In genomic region chr1:133314364-133314763, GRCm38 (mm10) we compare ENCODE assay signal across 9 mouse cellular contexts. TPM values are rescaled to one million over a fixed set of nuclear protein-coding genes. Genes with fewer than 3 reads are reported as not detected.
DNase-seq lines count a peak whose midpoint lies in the region; ATAC-seq and TF ChIP-seq lines count a peak whose summit lies in the region.
"Had no signal": no experiment of that assay in that cellular context is flagged by ENCODE, and none has a peak within 500 bp of the region (broad histone marks: within the 10 kb centered on the region; RNA-seq: fewer than 3 reads in every experiment).

No protein-coding gene starts in this region.

- H3K27ac ChIP-seq in forebrain, embryonic 11.5 days (ENCODE audit: low read depth, low read length): no peak overlapping the region
- H3K27ac ChIP-seq in forebrain, embryonic 15.5 days (replicated peaks): no peak overlapping the region
- H3K27ac ChIP-seq in midbrain, embryonic 11.5 days (ENCODE audit: low read depth, low read length): no peak overlapping the region
- H3K27ac ChIP-seq in midbrain, embryonic 15.5 days: no peak overlapping the region
- no peak overlapping the region for H3K27ac ChIP-seq in lung, postnatal 0 days (ENCODE audit: low read length)

- no peak for TF ChIP-seq EP300 in lung, postnatal 0 days (IDR thresholded peaks at IDR 0.05)

- no peak overlapping the region for H3K4me2 ChIP-seq in forebrain, embryonic 11.5 days (ENCODE audit: low read depth, low read length, severe bottlenecking)
- no peak overlapping the region for H3K4me2 ChIP-seq in forebrain, embryonic 15.5 days (replicated peaks)
- H3K4me2 ChIP-seq in midbrain, embryonic 11.5 days: no peak overlapping the region
- no peak overlapping the region for H3K4me2 ChIP-seq in midbrain, embryonic 15.5 days
- no peak overlapping the region for H3K4me2 ChIP-seq in lung, postnatal 0 days (replicated peaks; ENCODE audit: low read depth, low read length)

- ATAC-seq in forebrain, embryonic 11.5 days (replicated peaks; ENCODE audit: low FRiP score): no peak
- no peak for ATAC-seq in forebrain, embryonic 15.5 days (replicated peaks)
- ATAC-seq in midbrain, embryonic 11.5 days (ENCODE audit: low FRiP score): peak; percentile 50; the same call in 1 of the 2 replicates
- ATAC-seq in midbrain, embryonic 15.5 days (replicated peaks): no peak
- ATAC-seq in lung, postnatal 0 days: peak; percentile 27; the same call in 1 of the 2 replicates

- H3K36me3 ChIP-seq in forebrain, embryonic 11.5 days (ENCODE audit: control insufficient read depth, insufficient read depth, low read length): no peaks in the 10 kb centered on the region
- no peaks in the 10 kb centered on the region for H3K36me3 ChIP-seq in forebrain, embryonic 15.5 days
- no peaks in the 10 kb centered on the region for H3K36me3 ChIP-seq in midbrain, embryonic 11.5 days (ENCODE audit: control insufficient read depth, insufficient read depth, low read length)
- H3K36me3 ChIP-seq in midbrain, embryonic 15.5 days (replicated peaks): no peaks in the 10 kb centered on the region
- no peaks in the 10 kb centered on the region for H3K36me3 ChIP-seq in lung, postnatal 0 days (ENCODE audit: insufficient read depth, low read length)

- H3K9ac ChIP-seq in forebrain, embryonic 11.5 days (ENCODE audit: low read length): no peak overlapping the region
- no peak overlapping the region for H3K9ac ChIP-seq in forebrain, embryonic 15.5 days (replicated peaks)
- H3K9ac ChIP-seq in midbrain, embryonic 11.5 days (ENCODE audit: low read length): no peak overlapping the region; the same call in 1 of the 2 replicates
- H3K9ac ChIP-seq in midbrain, embryonic 15.5 days: no peak overlapping the region
- no peak overlapping the region for H3K9ac ChIP-seq in lung, postnatal 0 days (replicated peaks; ENCODE audit: low read depth)

- WGBS in forebrain, embryonic 11.5 days: 23% methylated on average over 8 of the region's 8 CpGs
- WGBS in forebrain, embryonic 15.5 days: 22% methylated on average over 8 of the region's 8 CpGs
- WGBS in midbrain, embryonic 11.5 days: 22% methylated on average over 8 of the region's 8 CpGs
- 28% methylated on average over 8 of the region's 8 CpGs for WGBS in midbrain, embryonic 15.5 days
- 30% methylated on average over 8 of the region's 8 CpGs for WGBS in lung, postnatal 0 days

- peak; percentile 79 for DNase-seq in forebrain, embryonic 11.5 days (ENCODE audit: low spot score)
- DNase-seq in midbrain, embryonic 11.5 days (ENCODE audit: low spot score, missing footprints): peak; percentile 92
- peak; percentile 45 for DNase-seq in adrenal gland, adult 8-10 months
- peak; percentile 65 for DNase-seq in gastrocnemius, postnatal 10 days
- DNase-seq in lung, postnatal 0 days (ENCODE audit: low spot score): peak; percentile 73
- peak; percentile 34 for DNase-seq in thymus, postnatal 0 days (ENCODE audit: low spot score)

- no peaks in the 10 kb centered on the region for H3K27me3 ChIP-seq in forebrain, embryonic 11.5 days (ENCODE audit: control insufficient read depth, insufficient read depth, low read length)
- H3K27me3 ChIP-seq in forebrain, embryonic 15.5 days: no peaks in the 10 kb centered on the region; the same call in 1 of the 2 replicates
- H3K27me3 ChIP-seq in midbrain, embryonic 11.5 days (ENCODE audit: control insufficient read depth, insufficient read depth, low read length): no peaks in the 10 kb centered on the region
- H3K27me3 ChIP-seq in midbrain, embryonic 15.5 days (replicated peaks): no peaks in the 10 kb centered on the region
- H3K27me3 ChIP-seq in lung, postnatal 0 days (replicated peaks; ENCODE audit: insufficient read depth, low read length): no peaks in the 10 kb centered on the region

- no peak overlapping the region for H3K4me3 ChIP-seq in forebrain, embryonic 11.5 days (ENCODE audit: low read depth, low read length)
- H3K4me3 ChIP-seq in forebrain, embryonic 15.5 days: no peak overlapping the region
- H3K4me3 ChIP-seq in midbrain, embryonic 11.5 days (ENCODE audit: low read depth, low read length): no peak overlapping the region
- no peak overlapping the region for H3K4me3 ChIP-seq in midbrain, embryonic 15.5 days
- H3K4me3 ChIP-seq in lung, postnatal 0 days (ENCODE audit: low read depth, low read length): no peak overlapping the region

- H3K9me3 ChIP-seq in forebrain, embryonic 11.5 days (ENCODE audit: control insufficient read depth, low read length): no peaks in the 10 kb centered on the region
- H3K9me3 ChIP-seq in forebrain, embryonic 15.5 days: no peaks in the 10 kb centered on the region
- H3K9me3 ChIP-seq in midbrain, embryonic 11.5 days (ENCODE audit: control insufficient read depth, low read length): no peaks in the 10 kb centered on the region
- no peaks in the 10 kb centered on the region for H3K9me3 ChIP-seq in midbrain, embryonic 15.5 days
- H3K9me3 ChIP-seq in lung, postnatal 0 days (ENCODE audit: low read length): no peaks in the 10 kb centered on the region

- peak; percentile 86 for TF ChIP-seq CTCF in lung, postnatal 0 days (IDR thresholded peaks at IDR 0.05)

- peaks cover 1% of the 10 kb centered on the region; the same call in 1 of the 2 replicates for H3K4me1 ChIP-seq in forebrain, embryonic 11.5 days (replicated peaks; ENCODE audit: control insufficient read depth, insufficient read depth, low read length)
- peaks cover 14% of the 10 kb centered on the region for H3K4me1 ChIP-seq in forebrain, embryonic 15.5 days
- peaks cover 2% of the 10 kb centered on the region; the same call in 1 of the 2 replicates for H3K4me1 ChIP-seq in midbrain, embryonic 11.5 days (ENCODE audit: control insufficient read depth, insufficient read depth, low read length)
- H3K4me1 ChIP-seq in midbrain, embryonic 15.5 days: peaks cover 4% of the 10 kb centered on the region; the same call in 1 of the 2 replicates
- H3K4me1 ChIP-seq in lung, postnatal 0 days (ENCODE audit: insufficient read depth, low read depth, low read length): no peaks in the 10 kb centered on the region

RNA-seq across cellular contexts. Expression of gene Golt1a, which starts 4.8 kb away (rescaled TPM):
- not detected in 2 replicates for polyA plus RNA-seq in forebrain, embryonic 11.5 days (2014; fragmentation: Nextera tagmentation; extraction: Ambion mirVana)
- polyA plus RNA-seq in forebrain, embryonic 15.5 days (2015; fragmentation: Nextera tagmentation; extraction: Ambion mirVana): 0.32 TPM in 1 of 2 replicates, not detected in the other
- not detected in 2 replicates for polyA plus RNA-seq in midbrain, embryonic 11.5 days (2014; fragmentation: Nextera tagmentation; extraction: Ambion mirVana)
- polyA plus RNA-seq in midbrain, embryonic 15.5 days (2015; fragmentation: Nextera tagmentation; extraction: Ambion mirVana): 0.17 TPM in 1 of 2 replicates, not detected in the other
- 1 to 10 TPM in 2 of 4 experiments, not detected in 2; 1.2 to 1.9 TPM for total RNA-seq in adrenal gland, adult 8-10 months (2022)
- not detected for total RNA-seq in gastrocnemius, postnatal 10 days (2021)
- polyA plus RNA-seq in lung, postnatal 0 days (2015; fragmentation: Nextera tagmentation; extraction: Ambion mirVana): 0.26 and 1.2 TPM in 2 replicates
- not detected in 2 replicates for polyA plus RNA-seq in thymus, postnatal 0 days (2015; fragmentation: Nextera tagmentation; extraction: Ambion mirVana)

RNA-seq across cellular contexts. Expression of gene Kiss1, which starts 7.3 kb away (rescaled TPM):
- polyA plus RNA-seq in forebrain, embryonic 11.5 days (2014; fragmentation: Nextera tagmentation; extraction: Ambion mirVana): 0.43 TPM in 1 of 2 replicates, not detected in the other
- polyA plus RNA-seq in forebrain, embryonic 15.5 days (2015; fragmentation: Nextera tagmentation; extraction: Ambion mirVana): not detected in 2 replicates
- not detected in 2 replicates for polyA plus RNA-seq in midbrain, embryonic 11.5 days (2014; fragmentation: Nextera tagmentation; extraction: Ambion mirVana)
- polyA plus RNA-seq in midbrain, embryonic 15.5 days (2015; fragmentation: Nextera tagmentation; extraction: Ambion mirVana): not detected in 2 replicates
- total RNA-seq in adrenal gland, adult 8-10 months (2022): not detected
- not detected for total RNA-seq in gastrocnemius, postnatal 10 days (2021)
- polyA plus RNA-seq in lung, postnatal 0 days (2015; fragmentation: Nextera tagmentation; extraction: Ambion mirVana): 15.2 and 19.2 TPM in 2 replicates
- polyA plus RNA-seq in thymus, postnatal 0 days (2015; fragmentation: Nextera tagmentation; extraction: Ambion mirVana): 0.39 TPM in 1 of 2 replicates, not detected in the other
- polyA plus RNA-seq: stomach, embryonic 14.5 days had no signal

RNA-seq across cellular contexts. Expression of gene Ren1, which starts 35.9 kb away (rescaled TPM):
- not detected in 2 replicates for polyA plus RNA-seq in forebrain, embryonic 11.5 days (2014; fragmentation: Nextera tagmentation; extraction: Ambion mirVana)
- not detected in 2 replicates for polyA plus RNA-seq in forebrain, embryonic 15.5 days (2015; fragmentation: Nextera tagmentation; extraction: Ambion mirVana)
- not detected in 2 replicates for polyA plus RNA-seq in midbrain, embryonic 11.5 days (2014; fragmentation: Nextera tagmentation; extraction: Ambion mirVana)
- polyA plus RNA-seq in midbrain, embryonic 15.5 days (2015; fragmentation: Nextera tagmentation; extraction: Ambion mirVana): 0.18 TPM in 1 of 2 replicates, not detected in the other
- total RNA-seq in adrenal gland, adult 8-10 months (2022): 1 to 10 TPM in 3 of 4 experiments, under 1 TPM in 1; 0.97 to 5.8 (median 4.7) TPM
- total RNA-seq in gastrocnemius, postnatal 10 days (2021): not detected
- polyA plus RNA-seq in lung, postnatal 0 days (2015; fragmentation: Nextera tagmentation; extraction: Ambion mirVana): 0.61 and 1.3 TPM in 2 replicates
- polyA plus RNA-seq in thymus, postnatal 0 days (2015; fragmentation: Nextera tagmentation; extraction: Ambion mirVana): 0.59 and 0.91 TPM in 2 replicates

RNA-seq across cellular contexts. Expression of gene Etnk2, which starts 49.0 kb away (rescaled TPM):
- polyA plus RNA-seq in forebrain, embryonic 11.5 days (2014; fragmentation: Nextera tagmentation; extraction: Ambion mirVana): 1.8 and 2.7 TPM in 2 replicates
- 5.2 and 5.9 TPM in 2 replicates for polyA plus RNA-seq in forebrain, embryonic 15.5 days (2015; fragmentation: Nextera tagmentation; extraction: Ambion mirVana)
- polyA plus RNA-seq in midbrain, embryonic 11.5 days (2014; fragmentation: Nextera tagmentation; extraction: Ambion mirVana): 2.1 and 2.5 TPM in 2 replicates
- 20.0 and 21.9 TPM in 2 replicates for polyA plus RNA-seq in midbrain, embryonic 15.5 days (2015; fragmentation: Nextera tagmentation; extraction: Ambion mirVana)
- 10 to 100 TPM in 2 of 4 experiments, 1 to 10 TPM in 2; 6.0 to 34.7 (median 13.4) TPM for total RNA-seq in adrenal gland, adult 8-10 months (2022)
- under 1 TPM; 0.19 to 0.47 TPM for total RNA-seq in gastrocnemius, postnatal 10 days (2021)
- polyA plus RNA-seq in lung, postnatal 0 days (2015; fragmentation: Nextera tagmentation; extraction: Ambion mirVana): 0.77 and 0.81 TPM in 2 replicates
- polyA plus RNA-seq in thymus, postnatal 0 days (2015; fragmentation: Nextera tagmentation; extraction: Ambion mirVana): 0.12 and 0.27 TPM in 2 replicates

Comparison
In these comparisons a context has a peak if more than half of its experiments do, and no peak if none do; other contexts are left out.
1. ATAC-seq: peak in midbrain, embryonic 11.5 days (single experiment) and lung, postnatal 0 days (single experiment); none in forebrain, embryonic 11.5 days (single experiment), forebrain, embryonic 15.5 days (single experiment) and midbrain, embryonic 15.5 days (single experiment).
2. DNase-seq: peak in every context shown above with its lines; median percentile 92 in midbrain, embryonic 11.5 days; 79 in forebrain, embryonic 11.5 days; 73 in lung, postnatal 0 days; 65 in gastrocnemius, postnatal 10 days; 45 in adrenal gland, adult 8-10 months; 34 in thymus, postnatal 0 days.
3. RNA of gene Kiss1, which starts 7.3 kb away (polyA plus RNA-seq): 15.2 to 19.2 TPM in lung, postnatal 0 days; 0.43 TPM in forebrain, embryonic 11.5 days, 0.39 TPM in thymus, postnatal 0 days, not detected in forebrain, embryonic 15.5 days, not detected in midbrain, embryonic 15.5 days and not detected in midbrain, embryonic 11.5 days; every median in the first group is over 10 times any median in the second.